Mouse (Mus musculus) ES-E14 (cell line): ENCODE data around the gene Dlx5.

Source experiments
- CHD2 ChIP-seq: IDR thresholded peaks from 2 replicates; pipeline ENCODE4 v1.6.1; 2014; ENCODE audit warnings: mild to moderate bottlenecking, low read depth, low read length, inconsistent platforms
- HCFC1 ChIP-seq: IDR thresholded peaks from 2 replicates; pipeline ENCODE4 v1.6.1; 2012; ENCODE audit warnings: low read length, inconsistent platforms, borderline replicate concordance; ENCODE audit not compliant: insufficient read depth
- ZC3H11A ChIP-seq: IDR thresholded peaks from 2 replicates; pipeline ENCODE4 v1.6.1; 2012; ENCODE audit warnings: low read depth, mild to moderate bottlenecking, inconsistent platforms, low read length, borderline replicate concordance
- ZNF384 ChIP-seq: IDR thresholded peaks from 2 replicates; pipeline ENCODE4 v1.6.1; 2012; ENCODE audit warnings: low read depth, low read length, inconsistent platforms

DNA sequence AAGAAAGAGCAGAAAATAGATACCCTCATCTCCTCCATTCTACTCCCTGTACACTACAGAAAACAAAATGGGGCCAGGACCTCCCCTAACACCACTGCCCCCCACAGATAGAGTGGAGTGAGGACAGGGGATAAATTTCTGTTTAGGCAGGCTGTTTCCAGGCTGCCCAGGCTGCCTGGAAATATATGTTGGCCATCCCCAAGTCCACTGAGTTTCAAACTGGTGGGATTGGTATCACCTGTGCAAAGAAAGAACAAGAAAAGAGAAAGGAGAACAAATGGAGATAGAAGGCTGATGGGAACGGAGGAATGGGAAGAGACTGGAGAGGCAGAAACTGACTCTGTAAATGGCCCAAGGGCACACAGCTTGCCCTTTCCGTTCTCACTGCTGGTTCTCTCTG lies 5.7 kb downstream of the Dlx5 start:
- TF ChIP-seq HCFC1, result no peak
- TF ChIP-seq ZC3H11A, result no peak
- no peak for TF ChIP-seq CHD2
- TF ChIP-seq ZNF384, result no peak
